Mouse (Mus musculus) left cerebral cortex, postnatal 36 days (tissue): ENCODE data around the gene Astl. TPM values are rescaled to one million over a fixed set of nuclear protein-coding genes. Genes with fewer than 3 reads are reported as not detected.
"Not testable (repeated sequence)": the region's sequence is repeated elsewhere in the genome, so short reads cannot be mapped to it uniquely, and the experiment has no call there.

Experiments
- DNase-seq, 2 experiments: peaks; one replicate each; pipeline ENCODE4 v3.0.0; 2021 to 2022; ENCODE audit warnings: low spot score in 2 of 2, mixed read lengths in 1 of 2
- intact Hi-C: fragments of 180-260 bp; cut with DNase I; formaldehyde crosslinking; loops from one replicate; pipeline ENCODE4 v1.15.1; 2025
- total RNA-seq, 2 experiments: library from RNA; stranded (reverse); gene quantifications; 2 replicates each; pipeline ENCODE4 v1.2.3; 2021

Astl gene
- not detected for total RNA-seq

DNA sequence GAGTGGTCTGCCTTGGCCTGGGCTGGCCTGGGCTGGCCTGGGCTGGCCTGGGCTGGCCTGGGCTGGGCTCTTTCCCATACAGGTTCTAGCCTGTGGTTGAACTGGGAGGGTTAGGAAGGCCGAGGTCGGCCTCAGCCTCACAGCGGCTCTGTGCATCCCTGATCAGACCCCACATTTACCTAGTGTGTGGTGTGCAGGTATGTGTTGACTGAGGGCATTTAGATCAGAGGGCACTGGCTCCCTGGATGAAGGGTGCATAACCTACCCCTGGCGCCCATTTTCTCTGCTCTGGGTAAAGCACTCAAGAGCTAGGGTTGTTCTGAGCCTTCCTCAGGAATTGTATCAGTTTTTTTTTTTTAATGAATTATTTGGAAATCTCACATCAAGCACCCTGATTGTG is at the start of gene Astl:
Gene Astl, plus strand, starts transcription at position 224 of the 400 bp plus-strand sequence.
- intact Hi-C loops = loop anchor here (10.0 kb wide), 1 partner anchor 174 kb away; no protein-coding TSS in a partner anchor
- DNase-seq = no peak

DNA sequence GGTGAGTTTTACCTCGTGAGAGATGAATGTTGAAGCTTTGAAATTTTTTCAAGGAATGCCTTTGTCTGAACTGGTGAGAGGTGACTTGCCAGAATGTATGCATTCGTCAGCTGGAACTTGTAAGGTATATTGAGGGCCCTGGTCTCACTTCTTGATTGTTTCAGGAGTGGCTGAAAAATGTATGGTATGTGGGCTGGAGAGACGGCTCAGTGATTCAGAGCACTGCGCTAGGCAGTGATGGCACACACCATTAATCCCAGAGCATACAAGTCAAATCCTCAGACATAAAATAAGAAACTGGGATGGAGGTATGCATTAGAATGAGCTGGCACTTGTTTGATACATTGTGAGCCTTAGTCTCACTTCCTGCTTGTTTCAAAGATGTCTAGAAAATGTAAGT is 46.2 kb upstream of the Astl start:
- DNase-seq = no peak
- intact Hi-C loops = no loop called here

DNA sequence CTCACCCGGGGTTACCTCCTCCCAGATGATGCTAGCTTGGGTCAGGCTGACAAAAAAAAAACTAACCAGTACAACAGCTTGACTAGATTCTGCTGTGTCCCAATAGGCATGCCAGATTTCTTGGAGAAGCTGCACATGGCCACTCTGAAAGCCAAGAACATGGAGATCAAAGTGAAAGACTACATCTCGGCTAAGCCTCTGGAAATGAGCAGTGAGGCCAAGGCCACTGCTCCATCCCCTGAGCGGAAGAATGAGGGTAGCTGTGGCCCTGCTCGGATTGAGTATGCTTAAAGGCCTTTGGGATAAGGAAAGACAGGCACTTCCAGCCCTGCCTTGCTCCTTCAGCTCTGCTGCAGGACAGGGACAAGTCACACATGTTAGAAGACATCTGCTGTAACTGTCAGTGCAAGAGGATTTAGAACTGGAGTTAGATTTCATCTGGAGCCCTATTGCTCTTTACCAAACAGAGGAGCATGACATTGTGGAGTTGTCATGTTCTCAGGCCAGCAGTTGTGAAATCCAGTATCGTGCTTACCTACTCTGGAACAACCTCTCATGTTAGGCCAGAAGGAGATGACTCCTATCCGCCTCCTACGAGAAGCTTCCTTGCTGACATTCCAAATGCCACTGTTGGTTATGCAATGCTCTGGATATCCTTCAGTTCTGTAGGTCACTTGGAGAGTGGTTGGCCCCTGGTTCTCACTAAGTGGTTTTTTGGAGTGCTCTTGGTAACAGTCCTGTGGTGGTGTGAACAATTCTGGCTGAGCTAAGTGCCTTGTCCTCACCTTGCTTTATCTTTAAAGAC is 41.2 kb upstream of the Astl start:
- no peak for DNase-seq
- intact Hi-C loops = no loop called here

DNA sequence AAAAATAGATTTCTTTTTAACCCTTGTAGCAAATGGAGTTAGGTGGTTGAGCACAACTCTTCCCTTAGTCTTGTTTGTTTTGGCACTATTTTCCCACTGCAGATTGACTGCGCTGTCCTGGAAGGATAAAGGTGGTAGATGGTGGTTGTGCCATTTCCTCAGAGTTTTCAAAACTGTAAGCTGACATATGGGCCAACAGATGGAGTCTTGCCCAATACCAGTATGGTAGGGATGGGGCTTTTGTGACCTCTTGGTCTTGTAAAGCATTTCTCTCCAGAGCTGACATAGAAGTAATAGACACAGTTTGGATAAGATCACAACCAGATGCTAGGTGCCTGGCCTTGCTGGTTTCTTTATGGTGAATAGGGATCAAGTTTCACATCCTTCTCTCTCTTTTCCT is 40.4 kb upstream of the Astl start:
- DNase-seq = no peak
- intact Hi-C loops = no loop called here

DNA sequence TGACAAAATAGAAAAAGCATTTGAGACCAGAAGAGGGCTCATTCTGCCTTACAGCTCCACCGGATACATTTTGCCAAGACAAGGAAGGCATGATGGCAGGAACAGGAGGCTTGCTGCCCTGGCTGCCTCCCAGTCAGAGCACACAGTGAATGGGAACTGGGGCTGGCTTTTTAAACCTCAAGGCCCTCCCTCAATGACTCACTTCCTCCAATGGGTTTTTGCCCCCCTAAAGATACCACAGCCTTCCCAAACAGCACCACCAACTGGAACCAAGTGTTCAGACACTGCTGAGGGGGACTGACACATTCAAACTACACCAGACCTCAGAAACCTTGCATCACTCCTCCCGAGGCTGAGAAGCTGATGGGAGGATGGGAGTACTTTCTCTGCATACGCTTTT is 37.7 kb upstream of the Astl start:
- intact Hi-C loops = no loop called here

DNA sequence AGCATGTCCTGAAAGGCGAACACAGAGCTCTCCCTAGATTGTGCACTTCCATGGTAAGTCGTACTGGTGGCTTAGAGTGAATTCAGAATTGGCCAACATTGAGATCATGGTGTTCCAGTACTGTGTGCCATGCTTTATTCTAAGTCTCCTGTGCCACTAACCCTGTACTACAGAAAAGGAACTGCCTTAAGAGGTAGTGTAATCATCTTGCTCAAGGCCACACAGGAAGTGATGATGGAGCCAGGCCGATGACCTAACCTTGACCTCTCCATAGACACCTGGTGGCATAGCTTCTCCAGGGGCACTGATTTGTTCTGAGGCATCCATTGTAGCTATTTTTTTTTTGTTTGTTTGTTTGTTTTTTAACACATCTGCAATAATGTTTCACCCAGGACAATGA is 36.6 kb upstream of the Astl start:
- DNase-seq = no peak
- intact Hi-C loops = no loop called here

More for the DNA sequence above, 37.7 kb upstream of the Astl start:
- no peak for DNase-seq

DNA sequence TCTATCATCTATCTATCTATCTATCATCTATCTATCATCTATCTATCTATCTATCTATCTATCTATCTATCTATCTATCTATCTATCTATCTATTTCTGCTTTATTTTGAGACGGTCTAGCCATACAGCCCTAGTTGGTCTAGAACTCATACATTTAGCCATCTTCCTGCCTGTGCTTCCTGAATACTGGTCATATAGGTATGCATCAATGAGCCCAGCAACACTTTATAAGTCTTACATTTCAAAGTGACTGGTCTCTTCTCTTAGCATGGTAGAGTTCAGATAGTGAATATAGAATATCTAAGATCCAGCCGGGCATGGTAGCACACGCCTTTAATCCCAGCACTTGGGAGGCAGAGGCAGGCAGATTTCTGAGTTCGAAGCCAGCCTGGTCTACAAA is 34.2 kb upstream of the Astl start:
- DNase-seq = not testable (repeated sequence)

DNA sequence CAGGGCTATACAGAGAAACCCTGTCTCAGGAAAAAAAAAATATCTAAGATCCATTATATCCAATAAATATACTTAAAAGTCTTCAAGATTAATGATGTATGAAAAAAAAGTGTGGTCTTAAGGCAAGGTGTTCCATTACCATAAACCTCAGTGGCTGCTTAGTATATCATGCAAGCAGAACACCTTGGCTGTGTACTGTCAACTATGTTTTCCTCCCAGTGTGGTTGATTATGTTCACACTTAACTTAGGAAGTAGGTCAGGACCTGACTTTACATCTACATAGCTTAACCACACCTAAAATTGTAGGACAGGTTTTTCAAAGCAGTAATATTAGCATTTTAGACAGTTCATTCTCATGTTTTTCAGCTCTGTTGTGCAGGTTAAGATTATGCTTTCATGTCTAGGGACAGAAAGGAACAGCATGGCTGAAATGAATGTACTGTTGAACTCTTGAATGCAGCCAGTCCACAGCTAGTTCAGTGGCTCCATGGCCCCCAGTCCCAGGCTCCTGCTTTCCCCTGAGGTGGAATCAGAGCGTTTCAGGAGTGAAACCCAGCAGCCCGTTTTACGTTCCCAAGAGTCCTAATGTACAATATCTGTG is 33.7 kb upstream of the Astl start:
- no peak for DNase-seq
- intact Hi-C loops = no loop called here

More for the DNA sequence above, 34.2 kb upstream of the Astl start:
- intact Hi-C loops = not testable (repeated sequence)

DNA sequence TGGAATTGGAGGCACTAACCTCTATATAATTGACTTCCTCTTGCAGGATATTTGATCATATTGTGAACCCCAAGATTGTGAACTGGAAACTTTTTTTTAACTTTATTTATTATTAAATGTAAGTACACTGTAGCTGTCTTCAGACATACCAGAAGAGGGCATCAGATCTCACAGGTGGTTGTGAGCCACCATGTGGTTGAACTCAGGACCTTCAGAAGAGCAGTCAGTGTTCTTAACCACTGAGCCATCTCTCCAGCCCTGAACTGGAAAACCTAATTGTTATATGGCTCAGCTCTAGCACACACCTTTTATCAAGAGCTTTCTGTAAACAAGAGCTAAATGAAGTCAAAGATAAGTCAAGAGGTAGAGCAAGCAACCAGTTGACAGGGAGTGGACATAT is 32.3 kb upstream of the Astl start:
- no peak for DNase-seq
- intact Hi-C loops = no loop called here

DNA sequence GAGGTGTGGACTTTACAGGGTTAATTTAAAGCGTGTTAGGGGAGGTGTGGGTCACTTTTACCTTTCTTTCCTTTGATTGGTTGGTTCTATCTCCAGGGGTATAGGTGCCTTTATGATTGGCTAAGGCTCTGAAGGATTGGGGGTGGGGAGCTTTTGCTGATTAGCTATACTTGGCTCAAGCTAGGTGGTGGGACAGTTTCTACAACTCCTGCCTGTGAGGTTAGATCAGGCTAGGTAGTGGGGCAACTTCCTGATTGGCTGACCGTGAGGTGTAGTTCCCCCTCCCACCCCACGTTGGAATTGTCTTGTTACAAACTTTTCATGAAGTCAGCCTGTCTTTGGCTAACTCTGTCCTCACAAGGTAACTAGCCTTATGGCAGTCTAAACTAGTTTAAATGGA is 31.3 kb upstream of the Astl start:
- no peak for DNase-seq
- intact Hi-C loops = no loop called here

DNA sequence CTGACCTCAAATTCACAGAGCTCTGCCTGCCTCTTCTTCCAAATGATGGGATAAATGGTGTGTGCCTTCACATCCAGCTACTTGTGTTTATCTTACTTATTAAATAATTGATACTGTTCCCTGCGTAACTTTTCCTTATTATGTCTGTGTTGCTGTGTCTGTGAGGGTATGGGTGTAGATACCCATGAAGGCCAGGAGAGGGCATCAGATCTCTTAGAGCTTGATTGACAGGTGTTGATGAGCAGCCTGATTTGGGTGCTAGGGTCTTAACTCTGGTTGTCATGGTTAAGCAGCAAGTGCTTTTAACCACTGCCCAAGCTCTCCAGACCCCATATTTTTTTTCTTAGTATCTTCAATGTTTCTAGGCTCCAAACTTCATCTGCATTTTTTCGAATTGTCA is 29.8 kb upstream of the Astl start:
- intact Hi-C loops = no loop called here
- no peak for DNase-seq

DNA sequence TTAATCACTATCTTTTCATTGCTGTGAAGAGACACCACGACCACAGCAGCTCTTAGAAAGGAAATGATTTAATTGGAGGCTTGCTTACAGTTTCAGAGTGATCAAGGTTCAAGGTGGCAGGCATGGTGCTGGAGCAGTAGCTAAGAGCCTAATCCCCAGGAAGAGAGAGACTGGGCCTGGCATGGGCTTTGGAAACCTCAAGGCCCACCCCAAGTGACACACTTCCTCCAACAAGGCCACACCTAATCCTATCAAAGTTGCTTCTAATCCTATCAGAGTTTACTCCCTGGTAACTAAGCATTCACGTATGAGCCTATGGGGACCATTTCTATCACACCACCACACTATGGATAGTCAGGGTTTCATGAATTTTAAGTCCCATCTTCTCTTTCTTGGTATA is 28.2 kb upstream of the Astl start:
- DNase-seq = no peak
- intact Hi-C loops = no loop called here

DNA sequence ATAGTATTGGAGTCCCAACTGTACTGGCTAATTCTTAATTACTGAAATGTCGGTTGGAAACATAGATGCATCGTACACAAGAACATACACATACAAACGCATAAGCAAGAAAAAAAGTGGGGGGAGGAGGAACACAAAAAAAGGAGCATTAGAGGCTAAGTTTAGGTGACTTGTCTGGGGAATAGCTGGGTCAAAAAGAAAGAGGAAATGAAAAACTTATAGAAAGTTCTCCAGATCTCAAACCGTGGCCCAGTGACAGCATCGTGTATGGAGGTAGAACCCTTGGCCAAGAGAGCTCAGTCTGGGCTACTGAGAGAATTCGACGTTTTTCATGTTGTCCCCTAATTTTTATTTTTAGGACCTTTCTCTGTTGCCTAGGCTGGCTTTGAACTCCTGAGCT is 27.8 kb upstream of the Astl start:
- DNase-seq = no peak
- intact Hi-C loops = no loop called here

DNA sequence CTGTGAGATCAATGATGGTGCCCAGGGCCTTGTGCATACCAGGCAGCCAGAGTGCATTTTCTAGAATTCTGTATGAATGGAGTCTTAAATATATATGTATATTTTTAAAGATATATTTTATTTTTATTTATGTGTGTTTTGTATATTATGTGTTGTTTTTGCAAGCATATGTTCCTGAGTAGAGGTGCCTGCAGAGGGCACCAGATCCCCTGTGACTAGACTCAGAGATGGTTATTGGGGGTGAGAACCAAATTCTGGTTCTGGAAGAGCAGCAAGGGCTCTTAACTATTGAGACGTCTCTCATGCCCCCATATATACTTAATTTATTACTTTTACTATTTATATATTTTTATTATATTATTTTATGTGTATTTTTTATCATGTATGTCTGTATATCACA is 27.2 kb upstream of the Astl start:
- intact Hi-C loops = no loop called here
- DNase-seq = no peak

DNA sequence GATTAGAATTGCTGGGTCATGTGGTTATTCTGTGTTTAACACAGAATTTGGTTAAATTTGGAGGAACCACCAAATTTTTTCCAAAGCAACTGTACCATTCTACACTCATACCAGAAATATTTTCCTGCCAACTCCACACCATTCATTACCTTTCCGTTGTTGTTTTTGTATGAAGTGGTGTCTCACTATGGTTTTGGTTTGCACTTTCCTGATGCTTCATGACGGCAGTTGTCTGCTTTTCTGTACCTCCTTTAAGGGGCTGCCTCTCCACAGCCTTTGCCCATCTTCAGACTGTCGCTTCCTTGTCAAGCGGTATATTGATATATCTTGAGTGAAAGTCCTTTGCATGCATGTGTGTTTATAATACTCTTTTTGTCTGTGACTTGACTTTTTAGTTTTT is 25.6 kb upstream of the Astl start:
- DNase-seq = no peak
- intact Hi-C loops = no loop called here

DNA sequence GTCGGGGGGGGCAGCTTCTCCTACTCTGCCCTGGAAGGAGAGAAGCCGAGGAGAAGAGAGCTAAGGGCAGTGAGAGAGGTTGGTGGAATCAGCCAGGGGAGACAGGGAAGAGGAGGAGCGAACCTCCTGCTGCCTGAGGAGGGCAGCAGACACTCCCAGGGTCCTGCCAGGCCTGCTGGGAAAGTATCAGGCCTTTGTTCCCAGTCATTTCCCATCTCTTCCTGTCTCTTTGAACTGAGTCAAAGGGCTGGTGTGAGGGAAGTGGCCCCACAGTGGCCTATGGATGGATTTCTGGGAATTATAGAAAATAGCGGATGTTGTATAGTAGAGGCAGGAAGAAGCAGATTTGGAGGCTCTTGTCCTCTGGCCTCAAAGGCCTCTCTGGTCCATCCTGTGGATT is 24.6 kb upstream of the Astl start:
- no peak for DNase-seq
- intact Hi-C loops = no loop called here

DNA sequence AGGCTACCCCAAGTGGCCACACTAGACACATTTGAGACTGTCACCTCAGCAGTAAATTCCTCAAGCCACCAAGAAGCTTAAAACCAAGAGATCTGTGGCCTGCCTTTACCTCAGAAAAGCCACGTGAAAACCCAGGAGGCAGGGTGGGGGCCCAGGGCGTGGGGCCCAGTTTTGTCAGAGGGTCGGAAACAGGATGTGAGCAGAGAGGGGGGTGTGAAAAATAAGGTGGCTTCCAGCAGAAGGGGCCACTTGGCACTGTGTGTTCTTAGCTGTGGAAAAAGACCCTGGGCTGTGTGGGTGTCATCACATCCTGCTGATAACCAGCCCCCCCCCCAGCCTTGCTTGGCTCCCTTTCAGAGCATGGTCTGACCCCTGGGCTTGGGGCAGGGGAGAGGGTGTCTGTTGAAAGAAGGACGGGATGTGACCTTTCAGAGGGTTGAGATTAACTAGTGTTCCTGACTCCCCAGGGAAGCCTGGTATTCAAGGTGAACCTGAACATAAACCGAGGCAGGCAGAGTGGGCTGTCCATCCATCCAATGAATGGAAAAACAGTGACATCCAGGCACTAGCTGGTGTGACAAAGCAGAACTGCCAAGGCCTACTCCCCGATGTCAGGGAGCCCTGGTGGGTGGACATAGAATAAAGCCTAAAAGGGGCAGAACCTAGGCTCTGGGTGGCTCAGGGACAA is 23.8 kb upstream of the Astl start:
- intact Hi-C loops = no loop called here
- DNase-seq = no peak

DNA sequence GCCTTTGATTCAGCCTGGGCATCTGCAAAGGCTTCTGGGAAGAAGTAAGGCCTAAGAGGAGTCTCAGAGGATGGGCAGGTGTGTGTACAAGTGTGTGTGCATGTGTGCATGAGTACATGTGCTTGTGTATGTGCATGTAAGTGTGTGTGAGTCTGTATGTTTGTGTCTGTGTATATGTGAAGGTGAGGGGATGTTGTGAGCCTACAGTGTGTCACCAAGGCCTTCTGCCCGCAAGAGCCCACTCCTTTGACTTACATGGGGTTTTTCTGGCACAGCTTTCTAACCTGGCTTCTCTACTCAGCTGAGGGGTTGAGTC is 23.3 kb upstream of the Astl start:
- intact Hi-C loops = no loop called here

DNA sequence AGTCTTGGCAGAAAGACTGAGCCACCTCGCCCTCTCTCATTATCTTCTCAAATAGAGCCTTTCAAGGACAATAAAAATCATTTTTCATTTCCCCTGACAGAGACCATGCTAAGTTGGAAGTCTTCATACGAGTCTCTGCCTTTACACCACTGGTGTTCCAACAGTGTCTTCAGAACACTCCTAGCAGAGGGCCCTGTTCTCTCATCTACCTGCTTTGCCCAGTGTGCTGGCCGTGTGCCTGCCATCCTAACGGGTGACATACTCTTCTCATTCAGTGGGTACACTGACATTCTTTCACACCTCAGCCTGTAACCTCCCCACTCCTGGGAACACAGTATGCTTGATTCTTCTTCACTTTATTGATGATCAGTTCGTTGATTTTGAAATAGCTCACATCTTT is 22.0 kb upstream of the Astl start:
- intact Hi-C loops = no loop called here
- no peak for DNase-seq

More for the DNA sequence above, 23.3 kb upstream of the Astl start:
- no peak for DNase-seq

DNA sequence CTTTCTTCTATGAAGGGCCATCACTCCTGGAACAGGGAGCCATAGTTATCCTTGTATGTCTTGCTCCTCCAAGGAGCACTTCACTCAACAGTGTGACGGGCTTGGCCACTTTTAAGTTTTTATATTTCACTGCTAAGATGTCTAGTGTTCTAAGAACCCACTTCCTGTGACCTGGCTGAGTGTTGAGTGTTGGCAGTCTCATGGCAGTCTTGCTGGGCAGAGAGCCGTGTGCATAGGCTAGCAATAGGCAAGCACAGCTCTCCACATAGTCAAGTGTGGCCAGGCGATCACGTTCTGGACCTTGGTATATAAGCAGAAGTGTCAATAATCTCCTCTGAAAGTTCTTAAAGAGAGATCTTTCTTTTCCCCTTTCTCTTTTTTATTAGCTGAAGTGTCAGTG is 20.3 kb upstream of the Astl start:
- DNase-seq = no peak
- intact Hi-C loops = no loop called here

DNA sequence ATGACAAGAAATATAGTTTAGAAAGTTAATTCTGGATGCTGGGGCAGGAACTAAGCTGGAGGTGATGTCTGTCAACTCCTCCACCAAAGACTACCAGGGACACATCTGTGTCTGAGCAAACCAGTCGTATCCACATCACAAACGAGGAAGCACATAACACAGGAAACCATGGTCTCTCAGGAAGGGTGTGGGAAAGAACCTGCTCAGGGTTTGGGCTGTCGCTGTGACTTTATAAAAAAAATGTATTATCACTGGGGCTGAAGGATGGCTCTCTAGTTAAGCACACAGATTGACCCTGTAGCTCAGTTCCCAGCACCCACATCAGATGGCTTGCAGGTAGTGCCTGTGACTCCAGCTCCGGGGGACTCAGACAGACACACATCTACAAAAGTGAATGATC is 19.4 kb upstream of the Astl start:
- intact Hi-C loops = no loop called here
- DNase-seq = no peak
